Mouse (Mus musculus): ENCODE results near the gene Rabepk.

DNA sequence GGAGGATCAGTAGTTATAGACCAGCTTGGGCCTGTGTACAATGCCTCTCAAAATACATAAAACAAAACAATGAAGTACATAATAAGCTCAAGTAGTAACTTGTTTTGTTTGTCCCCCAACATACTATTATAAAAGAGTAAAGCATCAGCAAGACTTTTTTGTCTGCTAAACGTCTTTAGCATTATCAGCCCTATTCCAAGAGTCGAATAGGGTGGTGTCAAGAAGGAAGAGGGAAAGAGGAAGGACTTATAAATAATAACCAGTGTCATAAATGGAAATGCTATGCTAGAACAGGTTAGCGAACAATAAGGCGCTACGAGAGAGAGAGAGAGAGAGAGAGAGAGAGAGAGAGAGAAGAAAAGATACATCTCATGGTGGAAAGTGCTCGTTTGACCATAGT, 28.8 kb downstream of the Rabepk start:
- TF ChIP-seq CTCF (IDR thresholded peaks at IDR 0.05; ENCODE audit: control insufficient read depth, insufficient read depth, insufficient replicate concordance, low read depth, low read length) (no peak), POLR2A (IDR thresholded peaks at IDR 0.05; ENCODE audit: control insufficient read depth, low read depth, low read length) (no peak)
